Mouse (Mus musculus) lung, embryonic 14.5 days (tissue): ENCODE measurements around the gene Shank2. TPM values are rescaled to one million over a fixed set of nuclear protein-coding genes. Genes with fewer than 3 reads are reported as not detected.

Experiments
- ATAC-seq: fragments of 200-750 bp; cut with Nextera tagmentation; 2 replicates; pipeline ENCODE4 v1.8.0; 2017; ENCODE audit warnings: mild to moderate bottlenecking, moderate TSS enrichment, moderate library complexity; ENCODE audit not compliant: insufficient read depth
- DNase-seq: peaks from one replicate; pipeline ENCODE4 v3.0.0-alpha.2; 2015
- H3K27ac ChIP-seq: fragments of 300-500 bp; sonication (generic); 2 replicates; pipeline ENCODE4 v1.5.1; 2014; ENCODE audit warnings: low read depth, mild to moderate bottlenecking, moderate library complexity
- H3K27me3 ChIP-seq: fragments of 300-500 bp; sonication (generic); 2 replicates; pipeline ENCODE4 v1.6.1; 2014; ENCODE audit warnings: low read length, control low read depth; ENCODE audit not compliant: insufficient read depth
- H3K36me3 ChIP-seq: fragments of 300-500 bp; sonication (generic); 2 replicates; pipeline ENCODE4 v1.6.1; 2014; ENCODE audit warnings: control low read depth; ENCODE audit not compliant: insufficient read depth
- H3K4me1 ChIP-seq: fragments of 300-500 bp; sonication (generic); 2 replicates; pipeline ENCODE4 v1.6.1; 2014; ENCODE audit warnings: antibody characterized with exemption, control low read depth; ENCODE audit not compliant: insufficient read depth
- H3K4me2 ChIP-seq: fragments of 300-500 bp; sonication (generic); 2 replicates; pipeline ENCODE4 v1.6.1; 2014; ENCODE audit warnings: mild to moderate bottlenecking
- H3K4me3 ChIP-seq: fragments of 300-500 bp; sonication (generic); 2 replicates; pipeline ENCODE4 v1.5.1; 2014; ENCODE audit warnings: low read depth, low read length
- H3K9ac ChIP-seq: fragments of 300-500 bp; sonication (generic); 2 replicates; pipeline ENCODE4 v1.6.1; 2014
- H3K9me3 ChIP-seq: fragments of 300-500 bp; sonication (generic); 2 replicates; pipeline ENCODE4 v1.6.1; 2016; ENCODE audit warnings: low read depth, low read length, control low read depth
- CTCF ChIP-seq: IDR thresholded peaks from 2 replicates; pipeline ENCODE4 v1.5.1; 2016; ENCODE audit warnings: antibody characterized with exemption, low read depth
- WGBS: fragments of 180-500 bp; shearing (Covaris S2); extraction: QIAGEN DNeasy Blood & Tissue Kit; methylation state at CpG from one replicate; pipeline ENCODE4 v1.1.7; 2014; 5-methylcytosine and 5-hydroxymethylcytosine counted together
- polyA plus RNA-seq: library from polyadenylated mRNA; unstranded; fragments of >200 nt; fragmentation: Nextera tagmentation; extraction: Ambion mirVana; gene quantifications from 2 replicates; pipeline ENCODE4 v1.2.1, GENCODE M21; 2014

Gene Shank2
- polyA plus RNA-seq, 1 experiment from 2014 or later: 2.1 TPM

- ATAC-seq (no peak), DNase-seq (no peak)
- Histone ChIP-seq H3K9me3 (no peaks in the 10 kb centered on the region), H3K27me3 (no peaks in the 10 kb centered on the region), H3K36me3 (no peaks in the 10 kb centered on the region), H3K9ac (no peak overlapping the region), H3K4me3 (no peak overlapping the region), H3K4me2 (no peak overlapping the region), H3K27ac (no peak overlapping the region), H3K4me1 (no peaks in the 10 kb centered on the region)
- TF ChIP-seq CTCF: no peak
- 73% methylated on average over 2 of the region's 2 CpGs for WGBS
Observed at GRCm38 (mm10) chr7:144375483-144375882, 373.8 kb downstream of the Shank2 start.

- H3K27me3 ChIP-seq: no peaks in the 10 kb centered on the region
- DNase-seq (no peak), ATAC-seq (no peak)
- no peaks in the 10 kb centered on the region for H3K36me3 ChIP-seq
- no peak overlapping the region for H3K9ac ChIP-seq
- H3K27ac ChIP-seq: no peak overlapping the region
- no peak overlapping the region for H3K4me3 ChIP-seq
- no peak overlapping the region for H3K4me2 ChIP-seq
- TF ChIP-seq CTCF: no peak
- no peaks in the 10 kb centered on the region for H3K4me1 ChIP-seq
- no peaks in the 10 kb centered on the region for H3K9me3 ChIP-seq
- 58% methylated on average over 4 of the region's 4 CpGs for WGBS
Observed at GRCm38 (mm10) chr7:144378254-144378653, 376.5 kb downstream of the Shank2 start.

- no peak overlapping the region for H3K27ac ChIP-seq
- TF ChIP-seq CTCF: no peak
- H3K4me3 ChIP-seq: no peak overlapping the region
- DNase-seq (no peak), ATAC-seq (no peak)
- 47% methylated on average over 6 of the region's 6 CpGs for WGBS
- no peaks in the 10 kb centered on the region for H3K36me3 ChIP-seq
- H3K9ac ChIP-seq: no peak overlapping the region
- no peaks in the 10 kb centered on the region for H3K9me3 ChIP-seq
- no peak overlapping the region for H3K4me2 ChIP-seq
- H3K4me1 ChIP-seq: no peaks in the 10 kb centered on the region
- H3K27me3 ChIP-seq: no peaks in the 10 kb centered on the region
Observed at GRCm38 (mm10) chr7:144379243-144379884, 377.6 kb downstream of the Shank2 start.

GRCm38 (mm10) chr7:144381588-144381987 is 379.9 kb downstream of the Shank2 start:
- ATAC-seq: no peak
- no peak for TF ChIP-seq CTCF
- no peak overlapping the region for H3K27ac ChIP-seq
- H3K4me2 ChIP-seq: no peak overlapping the region
- no peaks in the 10 kb centered on the region for H3K36me3 ChIP-seq
- H3K9me3 ChIP-seq: no peaks in the 10 kb centered on the region
- no peak for DNase-seq
- H3K27me3 ChIP-seq: no peaks in the 10 kb centered on the region
- no peaks in the 10 kb centered on the region for H3K4me1 ChIP-seq
- no peak overlapping the region for H3K9ac ChIP-seq
- H3K4me3 ChIP-seq: no peak overlapping the region
- 57% methylated on average over 10 of the region's 10 CpGs for WGBS

- DNase-seq: no peak
- peak; percentile 9; the same call in 1 of the 2 replicates for TF ChIP-seq CTCF
- Histone ChIP-seq H3K9ac (no peak overlapping the region), H3K4me1 (no peaks in the 10 kb centered on the region), H3K36me3 (no peaks in the 10 kb centered on the region), H3K9me3 (no peaks in the 10 kb centered on the region), H3K4me3 (no peak overlapping the region), H3K4me2 (no peak overlapping the region), H3K27ac (no peak overlapping the region), H3K27me3 (no peaks in the 10 kb centered on the region)
- no peak for ATAC-seq
- WGBS: 89% methylated on average over 6 of the region's 6 CpGs
Observed at GRCm38 (mm10) chr7:144387537-144387936, 385.8 kb downstream of the Shank2 start.

- DNase-seq (no peak), ATAC-seq (no peak)
- Histone ChIP-seq H3K4me1 (no peaks in the 10 kb centered on the region), H3K36me3 (no peaks in the 10 kb centered on the region), H3K9ac (no peak overlapping the region), H3K27me3 (no peaks in the 10 kb centered on the region), H3K9me3 (no peaks in the 10 kb centered on the region), H3K4me3 (no peak overlapping the region), H3K27ac (no peak overlapping the region), H3K4me2 (no peak overlapping the region)
- WGBS: 80% methylated on average over 2 of the region's 2 CpGs
- no peak for TF ChIP-seq CTCF
Observed at GRCm38 (mm10) chr7:144389704-144390103, 388.0 kb downstream of the Shank2 start.

GRCm38 (mm10) chr7:144390676-144391075 is 388.9 kb downstream of the Shank2 start:
- H3K36me3 ChIP-seq: no peaks in the 10 kb centered on the region
- H3K27me3 ChIP-seq: no peaks in the 10 kb centered on the region
- H3K4me2 ChIP-seq: no peak overlapping the region
- H3K9me3 ChIP-seq: no peaks in the 10 kb centered on the region
- TF ChIP-seq CTCF: no peak
- no peak overlapping the region for H3K9ac ChIP-seq
- DNase-seq (no peak), ATAC-seq (no peak)
- no peak overlapping the region for H3K27ac ChIP-seq
- 60% methylated on average over 8 of the region's 8 CpGs for WGBS
- no peak overlapping the region for H3K4me3 ChIP-seq
- no peaks in the 10 kb centered on the region for H3K4me1 ChIP-seq
